ENCODE assay signal across 15 mouse cellular contexts in genomic region chr6:82284494-82284893, GRCm38 (mm10).
"Had no signal": no experiment of that assay in that cellular context is flagged by ENCODE, and none has a peak within 500 bp of the region (broad histone marks: within the 10 kb centered on the region; RNA-seq: fewer than 3 reads in every experiment).

No protein-coding gene starts in this region.

- H3K27ac ChIP-seq: liver, embryonic 12.5 days; liver, embryonic 14.5 days; midbrain, embryonic 12.5 days had no signal

- ATAC-seq: liver, embryonic 12.5 days had no signal

- H3K4me1 ChIP-seq: liver, embryonic 12.5 days had no signal

- H3K27me3 ChIP-seq: liver, embryonic 12.5 days; midbrain, embryonic 12.5 days had no signal

- DNase-seq: lung, adult 18-20 months; lung, embryonic 14.5 days; lung, postnatal 10 days; lung, postnatal 4 days; right cerebral cortex, adult 18-20 months; right cerebral cortex, postnatal 25 days; right cerebral cortex, postnatal 4 days; spleen, adult 18-20 months; thymus, adult 18-20 months; thymus, postnatal 14 days; thymus, postnatal 36 days had no signal

- H3K9me3 ChIP-seq: liver, embryonic 12.5 days; midbrain, embryonic 12.5 days had no signal

- H3K4me2 ChIP-seq: liver, embryonic 12.5 days; lung, embryonic 14.5 days; midbrain, embryonic 12.5 days had no signal

- H3K4me3 ChIP-seq: liver, embryonic 12.5 days; midbrain, embryonic 12.5 days; myocyte had no signal

- H3K9ac ChIP-seq: liver, embryonic 12.5 days; liver, embryonic 14.5 days; lung, embryonic 14.5 days; midbrain, embryonic 12.5 days had no signal

- H3K36me3 ChIP-seq: liver, embryonic 12.5 days; midbrain, embryonic 12.5 days had no signal
